Mouse (Mus musculus): ENCODE measurements around the gene Itga7. TPM values are rescaled to one million over a fixed set of nuclear protein-coding genes. Genes with fewer than 3 reads are reported as not detected.

The Itga7 gene
- polyA plus RNA-seq, 1 experiment from 2014 or later: 12.4 TPM

Other genes starting within 250 kb of the Itga7 start
- 85.1 and 87.8 TPM in 2 replicates for gene Rab5b, start 237.6 kb upstream of the Itga7 start, polyA plus RNA-seq (2015; fragmentation: Nextera tagmentation; extraction: Ambion mirVana)
- 1.6 and 3.0 TPM in 2 replicates for gene Pmel, start 229.6 kb upstream of the Itga7 start, polyA plus RNA-seq (2015; fragmentation: Nextera tagmentation; extraction: Ambion mirVana)
- 76.7 and 81.2 TPM in 2 replicates for gene Cdk2, start 228.8 kb upstream of the Itga7 start, polyA plus RNA-seq (2015; fragmentation: Nextera tagmentation; extraction: Ambion mirVana)
- gene Dgka, start 189.0 kb upstream of the Itga7 start, polyA plus RNA-seq (2015; fragmentation: Nextera tagmentation; extraction: Ambion mirVana): 28.2 and 36.1 TPM in 2 replicates
- gene Pym1, start 185.9 kb upstream of the Itga7 start, polyA plus RNA-seq (2015; fragmentation: Nextera tagmentation; extraction: Ambion mirVana): 35.0 and 36.2 TPM in 2 replicates
- gene Mmp19, start 142.9 kb upstream of the Itga7 start, polyA plus RNA-seq (2015; fragmentation: Nextera tagmentation; extraction: Ambion mirVana): 2.2 and 3.5 TPM in 2 replicates
- 54.1 and 59.5 TPM in 2 replicates for gene Dnajc14, start 129.8 kb upstream of the Itga7 start, polyA plus RNA-seq (2015; fragmentation: Nextera tagmentation; extraction: Ambion mirVana)
- 17.3 and 18.2 TPM in 2 replicates for gene Tmem198b, start 129.4 kb upstream of the Itga7 start, polyA plus RNA-seq (2015; fragmentation: Nextera tagmentation; extraction: Ambion mirVana)
- gene Sarnp, start 116.5 kb upstream of the Itga7 start, polyA plus RNA-seq (2015; fragmentation: Nextera tagmentation; extraction: Ambion mirVana): 161 and 184 TPM in 2 replicates
- gene Ormdl2, start 112.2 kb upstream of the Itga7 start, polyA plus RNA-seq (2015; fragmentation: Nextera tagmentation; extraction: Ambion mirVana): 84.9 and 103 TPM in 2 replicates
- 2.8 and 2.9 TPM in 2 replicates for gene Gdf11, start 42.1 kb upstream of the Itga7 start, polyA plus RNA-seq (2015; fragmentation: Nextera tagmentation; extraction: Ambion mirVana)
- gene Cd63, start 32.8 kb upstream of the Itga7 start, polyA plus RNA-seq (2015; fragmentation: Nextera tagmentation; extraction: Ambion mirVana): 756 and 798 TPM in 2 replicates
- gene Rdh5, start 10.9 kb upstream of the Itga7 start, polyA plus RNA-seq (2015; fragmentation: Nextera tagmentation; extraction: Ambion mirVana): 16.6 and 18.7 TPM in 2 replicates
- gene Bloc1s1, start 9.8 kb upstream of the Itga7 start, polyA plus RNA-seq (2015; fragmentation: Nextera tagmentation; extraction: Ambion mirVana): 194 and 206 TPM in 2 replicates
- gene Mettl7b, start 27.2 kb downstream of the Itga7 start, polyA plus RNA-seq (2015; fragmentation: Nextera tagmentation; extraction: Ambion mirVana): 3.4 and 3.6 TPM in 2 replicates
- gene Olfr9, start 55.6 kb downstream of the Itga7 start, polyA plus RNA-seq (2015; fragmentation: Nextera tagmentation; extraction: Ambion mirVana): not detected in 2 replicates
- gene Olfr763, start 77.0 kb downstream of the Itga7 start, polyA plus RNA-seq (2015; fragmentation: Nextera tagmentation; extraction: Ambion mirVana): not detected in 2 replicates
- not detected in 2 replicates for gene Olfr764-ps1, start 106.1 kb downstream of the Itga7 start, polyA plus RNA-seq (2015; fragmentation: Nextera tagmentation; extraction: Ambion mirVana)
- gene Olfr765, start 116.2 kb downstream of the Itga7 start, polyA plus RNA-seq (2015; fragmentation: Nextera tagmentation; extraction: Ambion mirVana): not detected in 2 replicates
- not detected in 2 replicates for gene Olfr766-ps1, start 135.2 kb downstream of the Itga7 start, polyA plus RNA-seq (2015; fragmentation: Nextera tagmentation; extraction: Ambion mirVana)
- gene Olfr767, start 149.1 kb downstream of the Itga7 start, polyA plus RNA-seq (2015; fragmentation: Nextera tagmentation; extraction: Ambion mirVana): not detected in 2 replicates
- gene Olfr768, start 165.6 kb downstream of the Itga7 start, polyA plus RNA-seq (2015; fragmentation: Nextera tagmentation; extraction: Ambion mirVana): not detected in 2 replicates
- gene Olfr769, start 184.0 kb downstream of the Itga7 start, polyA plus RNA-seq (2015; fragmentation: Nextera tagmentation; extraction: Ambion mirVana): not detected in 2 replicates
- not detected in 2 replicates for gene Olfr770, start 205.2 kb downstream of the Itga7 start, polyA plus RNA-seq (2015; fragmentation: Nextera tagmentation; extraction: Ambion mirVana)
- not detected in 2 replicates for gene Olfr771, start 230.9 kb downstream of the Itga7 start, polyA plus RNA-seq (2015; fragmentation: Nextera tagmentation; extraction: Ambion mirVana)
- gene Olfr772, start 244.1 kb downstream of the Itga7 start, polyA plus RNA-seq (2015; fragmentation: Nextera tagmentation; extraction: Ambion mirVana): not detected in 2 replicates